Mouse (Mus musculus) liver, embryonic 14.5 days (tissue): ENCODE data around the gene Slfn2.

Experiments
- CTCF ChIP-seq: IDR thresholded peaks from 2 replicates; pipeline ENCODE4 v1.5.1; 2016; ENCODE audit warnings: antibody characterized with exemption, low read depth, control low read depth
- EP300 ChIP-seq: IDR thresholded peaks from 2 replicates; pipeline ENCODE4 v1.6.1; 2016; ENCODE audit warnings: antibody characterized with exemption, low read depth

GRCm38 (mm10) chr11:83065441-83066344 is 781 bp downstream of the Slfn2 start:
- TF ChIP-seq CTCF, result no peak
- TF ChIP-seq EP300, result no peak
